Mouse (Mus musculus) E14TG2a.4 (cell line): Measurements from ENCODE around the gene Tbcb.
A peak's percentile ranks its signal among the peaks of the same experiment; 100 is the strongest.

ENCODE experiments used
- H3K27me3 ChIP-seq: 2 replicates; pipeline ENCODE4 v1.6.1; 2014; ENCODE audit warnings: low read length, control low read depth; ENCODE audit not compliant: insufficient read depth
- H3K36me3 ChIP-seq: 2 replicates; pipeline ENCODE4 v1.6.1; 2014; ENCODE audit warnings: low read length, control low read depth; ENCODE audit not compliant: insufficient read depth
- H3K4me1 ChIP-seq: replicated peaks from 2 replicates; pipeline ENCODE4 v1.6.1; 2014; ENCODE audit warnings: low read depth, low read length, control low read depth
- H3K4me3 ChIP-seq: replicated peaks from 2 replicates; pipeline ENCODE4 v1.5.1; 2014; ENCODE audit warnings: mild to moderate bottlenecking, low read length
- H3K9me3 ChIP-seq: 2 replicates; pipeline ENCODE4 v1.6.1; 2014; ENCODE audit warnings: low read length, control low read depth
- CTCF ChIP-seq: conservative IDR thresholded peaks from 2 replicates; pipeline ENCODE4 v1.5.1; 2014; ENCODE audit warnings: low read length
- NANOG ChIP-seq: IDR thresholded peaks from 2 replicates; pipeline ENCODE4 v1.6.1; 2014; ENCODE audit warnings: borderline replicate concordance, low read length, mixed read lengths
- POU5F1 ChIP-seq: IDR thresholded peaks from 2 replicates; pipeline ENCODE4 v1.6.1; 2014; ENCODE audit warnings: low read length, borderline replicate concordance

The Tbcb gene

GRCm38 (mm10) chr7:30194884-30195283 is 37.2 kb downstream of the Tbcb start:
- H3K4me1 ChIP-seq: peaks cover 80% of the 10 kb centered on the region
- TF ChIP-seq NANOG (no peak), CTCF (no peak), POU5F1 (no peak)
- H3K4me3 ChIP-seq: peak overlapping the region; percentile 95
- H3K36me3 ChIP-seq: peaks cover 38% of the 10 kb centered on the region
- no peaks in the 10 kb centered on the region for H3K9me3 ChIP-seq
- no peaks in the 10 kb centered on the region for H3K27me3 ChIP-seq

- peaks cover 43% of the 10 kb centered on the region for H3K36me3 ChIP-seq
- H3K9me3 ChIP-seq: no peaks in the 10 kb centered on the region
- peak overlapping the region; percentile 95 for H3K4me3 ChIP-seq
- peaks cover 78% of the 10 kb centered on the region for H3K4me1 ChIP-seq
- TF ChIP-seq POU5F1 (no peak), NANOG (no peak), CTCF (no peak)
- H3K27me3 ChIP-seq: no peaks in the 10 kb centered on the region
These were observed 37.8 kb downstream of the Tbcb start for GRCm38 (mm10) chr7:30194101-30194831.

- Histone ChIP-seq H3K27me3 (no peaks in the 10 kb centered on the region), H3K36me3 (peaks cover 49% of the 10 kb centered on the region), H3K4me1 (peaks cover 80% of the 10 kb centered on the region), H3K4me3 (peak overlapping the region; percentile 95), H3K9me3 (no peaks in the 10 kb centered on the region)
- TF ChIP-seq NANOG (no peak), POU5F1 (no peak), CTCF (no peak)
These were observed 38.4 kb downstream of the Tbcb start for GRCm38 (mm10) chr7:30193581-30194100.

GRCm38 (mm10) chr7:30193013-30193412 is 39.1 kb downstream of the Tbcb start:
- Histone ChIP-seq H3K9me3 (no peaks in the 10 kb centered on the region), H3K4me1 (peaks cover 80% of the 10 kb centered on the region), H3K27me3 (no peaks in the 10 kb centered on the region), H3K4me3 (peak overlapping the region; percentile 95), H3K36me3 (peaks cover 55% of the 10 kb centered on the region)
- TF ChIP-seq POU5F1 (no peak), CTCF (no peak), NANOG (no peak)

- peak overlapping the region; percentile 95 for H3K4me3 ChIP-seq
- peaks cover 65% of the 10 kb centered on the region for H3K36me3 ChIP-seq
- H3K4me1 ChIP-seq: peaks cover 80% of the 10 kb centered on the region
- no peaks in the 10 kb centered on the region for H3K27me3 ChIP-seq
- no peaks in the 10 kb centered on the region for H3K9me3 ChIP-seq
- TF ChIP-seq CTCF (no peak), POU5F1 (no peak), NANOG (no peak)
These were observed 40.0 kb downstream of the Tbcb start for GRCm38 (mm10) chr7:30192088-30192487.

- TF ChIP-seq POU5F1 (no peak), NANOG (no peak), CTCF (no peak)
- Histone ChIP-seq H3K36me3 (peaks cover 80% of the 10 kb centered on the region), H3K4me3 (peak overlapping the region; percentile 29), H3K4me1 (peaks cover 90% of the 10 kb centered on the region), H3K27me3 (no peaks in the 10 kb centered on the region), H3K9me3 (no peaks in the 10 kb centered on the region)
These were observed 43.0 kb downstream of the Tbcb start for GRCm38 (mm10) chr7:30189116-30189491.

GRCm38 (mm10) chr7:30188344-30189115 is 43.5 kb downstream of the Tbcb start:
- H3K9me3 ChIP-seq: no peaks in the 10 kb centered on the region
- peaks cover 80% of the 10 kb centered on the region for H3K36me3 ChIP-seq
- H3K4me1 ChIP-seq: peaks cover 94% of the 10 kb centered on the region
- no peaks in the 10 kb centered on the region for H3K27me3 ChIP-seq
- H3K4me3 ChIP-seq: peak overlapping the region; percentile 29
- TF ChIP-seq POU5F1 (no peak), NANOG (no peak), CTCF (no peak)

- TF ChIP-seq CTCF (no peak), POU5F1 (no peak), NANOG (no peak)
- H3K4me1 ChIP-seq: peaks cover 80% of the 10 kb centered on the region
- H3K27me3 ChIP-seq: no peaks in the 10 kb centered on the region
- no peaks in the 10 kb centered on the region for H3K9me3 ChIP-seq
- H3K36me3 ChIP-seq: peaks cover 51% of the 10 kb centered on the region
- peak overlapping the region; percentile 72 for H3K4me3 ChIP-seq
These were observed 47.3 kb downstream of the Tbcb start for GRCm38 (mm10) chr7:30184641-30185348.
